Comparison of ENCODE assay signal across 7 mouse cellular contexts in genomic region chr2:130950548-130950947, GRCm38 (mm10). TPM values are rescaled to one million over a fixed set of nuclear protein-coding genes. Genes with fewer than 3 reads are reported as not detected.
DNase-seq lines count a peak whose midpoint lies in the region; ATAC-seq and TF ChIP-seq lines count a peak whose summit lies in the region.

No protein-coding gene starts in this region.

- peak; percentile 94 for TF ChIP-seq CTCF in midbrain, postnatal 0 days (IDR thresholded peaks at IDR 0.05)

- H3K27ac ChIP-seq in forebrain, embryonic 16.5 days (ENCODE audit: low read length): no peak overlapping the region
- H3K27ac ChIP-seq in hindbrain, embryonic 15.5 days (replicated peaks): no peak overlapping the region
- H3K27ac ChIP-seq in midbrain, postnatal 0 days (ENCODE audit: low read depth, low read length): no peak overlapping the region

- no peak overlapping the region for H3K9ac ChIP-seq in forebrain, embryonic 16.5 days (replicated peaks; ENCODE audit: low read depth, low read length)
- H3K9ac ChIP-seq in hindbrain, embryonic 15.5 days: no peak overlapping the region
- H3K9ac ChIP-seq in midbrain, postnatal 0 days (replicated peaks; ENCODE audit: low read length, poor library complexity, severe bottlenecking): no peak overlapping the region

- H3K27me3 ChIP-seq in forebrain, embryonic 16.5 days (replicated peaks; ENCODE audit: control insufficient read depth, insufficient read depth, low read length): no peaks in the 10 kb centered on the region
- H3K27me3 ChIP-seq in hindbrain, embryonic 15.5 days: no peaks in the 10 kb centered on the region
- H3K27me3 ChIP-seq in midbrain, postnatal 0 days (ENCODE audit: insufficient read depth, low read length): no peaks in the 10 kb centered on the region

- peak; percentile 61 for DNase-seq in T-cell, adult 2 months (ENCODE audit: low spot score)
- DNase-seq in cerebellum, adult 11 months: peak; percentile 80
- peak; percentile 90 to 92 for DNase-seq in left cerebral cortex, postnatal 10 days (ENCODE audit: extremely low spot score in 1 of 2, low spot score in 2 of 2)
- DNase-seq in midbrain, postnatal 0 days (ENCODE audit: low spot score): peak; percentile 89
- DNase-seq in spleen, postnatal 10 days (ENCODE audit: low spot score in 2 of 2): peak; percentile 81 to 89

- no peaks in the 10 kb centered on the region for H3K9me3 ChIP-seq in forebrain, embryonic 16.5 days (ENCODE audit: control insufficient read depth, low read length)
- no peaks in the 10 kb centered on the region for H3K9me3 ChIP-seq in hindbrain, embryonic 15.5 days
- no peaks in the 10 kb centered on the region for H3K9me3 ChIP-seq in midbrain, postnatal 0 days (ENCODE audit: low read length)

- no peak overlapping the region for H3K4me2 ChIP-seq in forebrain, embryonic 16.5 days (ENCODE audit: low read length)
- no peak overlapping the region for H3K4me2 ChIP-seq in hindbrain, embryonic 15.5 days
- H3K4me2 ChIP-seq in midbrain, postnatal 0 days (ENCODE audit: low read depth, low read length, poor library complexity, severe bottlenecking): no peak overlapping the region

- ATAC-seq in forebrain, embryonic 16.5 days: peak; percentile 77; the same call in 1 of the 2 replicates
- ATAC-seq in hindbrain, embryonic 15.5 days (ENCODE audit: low FRiP score, low read depth): peak; percentile 81; the same call in 1 of the 2 replicates
- ATAC-seq in midbrain, postnatal 0 days (ENCODE audit: low FRiP score): no peak

- intact Hi-C loops in left cerebral cortex, postnatal 10 days (cut with DNase I): loop anchor here (5.0 kb wide), 1 partner anchor 108 kb away; no protein-coding TSS in a partner anchor

- no peaks in the 10 kb centered on the region for H3K4me1 ChIP-seq in forebrain, embryonic 16.5 days (replicated peaks; ENCODE audit: control insufficient read depth, insufficient read depth, low read length)
- no peaks in the 10 kb centered on the region for H3K4me1 ChIP-seq in hindbrain, embryonic 15.5 days (replicated peaks)
- H3K4me1 ChIP-seq in midbrain, postnatal 0 days (ENCODE audit: insufficient read depth, low read length): no peaks in the 10 kb centered on the region

- 3% methylated on average over 1 of the region's 1 CpGs for WGBS in forebrain, embryonic 16.5 days
- WGBS in hindbrain, embryonic 15.5 days: 9% methylated on average over 1 of the region's 1 CpGs
- WGBS in midbrain, postnatal 0 days: 0% methylated on average over 1 of the region's 1 CpGs

- no peak overlapping the region for H3K4me3 ChIP-seq in forebrain, embryonic 16.5 days (replicated peaks; ENCODE audit: low read length)
- H3K4me3 ChIP-seq in hindbrain, embryonic 15.5 days: no peak overlapping the region
- no peak overlapping the region for H3K4me3 ChIP-seq in midbrain, postnatal 0 days (ENCODE audit: low read depth, low read length)

- no peaks in the 10 kb centered on the region for H3K36me3 ChIP-seq in forebrain, embryonic 16.5 days (ENCODE audit: control insufficient read depth, insufficient read depth)
- peaks cover 21% of the 10 kb centered on the region for H3K36me3 ChIP-seq in hindbrain, embryonic 15.5 days
- peaks cover 10% of the 10 kb centered on the region for H3K36me3 ChIP-seq in midbrain, postnatal 0 days (ENCODE audit: insufficient read depth, low read length)

RNA-seq across cellular contexts. Expression of gene Atrn, which starts 44.3 kb away (rescaled TPM):
- 12.2 and 14.8 TPM in 2 replicates for polyA plus RNA-seq in forebrain, embryonic 16.5 days (2015; fragmentation: Nextera tagmentation; extraction: Ambion mirVana)
- polyA plus RNA-seq in hindbrain, embryonic 15.5 days (2015; fragmentation: Nextera tagmentation; extraction: Ambion mirVana): 14.8 and 15.0 TPM in 2 replicates
- total RNA-seq in left cerebral cortex, postnatal 10 days (2021): 100 to 1,000 TPM; 117 to 120 TPM
- total RNA-seq in midbrain, postnatal 0 days (2014; rRNA removed): 84.4 and 93.9 TPM in 2 replicates
- 11.8 and 13.5 TPM in 2 replicates for polyA plus RNA-seq in midbrain, postnatal 0 days (2015; fragmentation: Nextera tagmentation; extraction: Ambion mirVana)

RNA-seq across cellular contexts. Expression of gene 4930402H24Rik, which starts 44.3 kb away (rescaled TPM):
- polyA plus RNA-seq in forebrain, embryonic 16.5 days (2015; fragmentation: Nextera tagmentation; extraction: Ambion mirVana): 93.7 and 109 TPM in 2 replicates
- 86.1 and 90.7 TPM in 2 replicates for polyA plus RNA-seq in hindbrain, embryonic 15.5 days (2015; fragmentation: Nextera tagmentation; extraction: Ambion mirVana)
- 10 to 100 TPM; 71.8 to 77.5 TPM for total RNA-seq in left cerebral cortex, postnatal 10 days (2021)
- 112 and 200 TPM in 2 replicates for total RNA-seq in midbrain, postnatal 0 days (2014; rRNA removed)
- polyA plus RNA-seq in midbrain, postnatal 0 days (2015; fragmentation: Nextera tagmentation; extraction: Ambion mirVana): 49.5 and 58.1 TPM in 2 replicates
